Mouse (Mus musculus) heart, postnatal 4 days (tissue): Measurements from ENCODE around the gene Znrf1. TPM values are rescaled to one million over a fixed set of nuclear protein-coding genes. Genes with fewer than 3 reads are reported as not detected.
A peak's percentile ranks its signal among the peaks of the same experiment; 100 is the strongest.

Experiments used
- DNase-seq: peaks from one replicate; pipeline ENCODE4 v3.0.0; 2021
- total RNA-seq, 2 experiments: library from RNA; stranded (reverse); gene quantifications; 2 replicates each; pipeline ENCODE4 v1.2.3; 2021

The Znrf1 gene
- total RNA-seq, 2 experiments from 2014 or later = 60.1 to 60.5 TPM

DNA sequence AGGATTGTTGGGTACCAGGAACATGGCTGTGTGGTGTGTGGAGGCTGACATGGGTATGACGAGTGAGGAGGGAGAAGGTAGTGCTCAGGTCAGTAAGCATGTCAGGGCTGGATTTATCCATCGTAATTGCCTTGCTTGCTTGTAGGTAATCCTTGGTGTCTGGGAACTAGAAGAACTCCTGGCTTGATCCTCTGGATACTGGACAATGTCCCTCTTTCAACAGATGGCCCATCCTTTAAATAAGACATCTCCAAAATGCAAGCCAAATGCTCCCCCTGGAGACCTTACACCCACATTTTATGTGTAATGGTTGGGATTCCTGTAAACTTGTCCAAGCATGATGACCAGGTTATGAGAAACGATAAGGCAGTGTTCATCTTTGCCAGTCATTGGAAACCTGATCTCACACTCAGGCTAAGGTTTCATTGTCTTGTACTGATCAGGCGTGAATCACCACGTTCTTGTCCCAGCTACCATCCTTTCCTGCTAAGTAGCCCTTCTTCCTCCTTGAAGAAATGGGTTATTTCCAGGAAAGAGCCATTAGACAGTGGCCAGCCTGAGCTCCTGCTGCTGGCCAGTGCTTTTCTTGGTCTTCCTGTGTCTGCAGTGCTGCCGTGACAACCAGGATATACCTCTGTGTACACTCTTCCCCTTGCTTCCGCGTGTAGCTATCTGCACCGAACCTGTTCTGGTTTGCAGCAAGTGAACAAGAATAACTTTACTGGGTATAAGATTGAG is 64.0 kb downstream of the Znrf1 start:
- no peak for DNase-seq

DNA sequence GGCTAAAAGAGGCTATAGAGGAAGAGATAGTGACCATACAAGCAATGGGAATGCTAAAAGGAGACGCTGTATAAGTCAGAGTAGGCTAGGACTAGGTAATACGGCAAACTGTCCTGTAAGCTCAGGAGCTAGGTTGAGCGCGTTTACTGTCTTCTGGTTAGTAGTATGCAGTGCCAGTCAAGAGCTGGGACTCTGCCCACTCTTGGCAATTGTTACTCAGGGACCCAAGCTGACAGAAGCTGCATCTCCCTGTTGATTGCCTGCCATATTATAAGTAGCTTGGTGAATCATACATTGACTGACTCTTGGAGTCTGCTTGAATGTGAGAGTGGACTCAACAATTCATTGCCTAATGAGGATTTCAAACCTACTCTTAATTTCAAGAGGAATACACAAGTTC is 66.2 kb downstream of the Znrf1 start:
- DNase-seq = no peak

GRCm38 (mm10) chr8:111604986-111605385 is 69.1 kb downstream of the Znrf1 start:
- no peak for DNase-seq

GRCm38 (mm10) chr8:111606961-111607360 is 71.1 kb downstream of the Znrf1 start:
- no peak for DNase-seq

DNA sequence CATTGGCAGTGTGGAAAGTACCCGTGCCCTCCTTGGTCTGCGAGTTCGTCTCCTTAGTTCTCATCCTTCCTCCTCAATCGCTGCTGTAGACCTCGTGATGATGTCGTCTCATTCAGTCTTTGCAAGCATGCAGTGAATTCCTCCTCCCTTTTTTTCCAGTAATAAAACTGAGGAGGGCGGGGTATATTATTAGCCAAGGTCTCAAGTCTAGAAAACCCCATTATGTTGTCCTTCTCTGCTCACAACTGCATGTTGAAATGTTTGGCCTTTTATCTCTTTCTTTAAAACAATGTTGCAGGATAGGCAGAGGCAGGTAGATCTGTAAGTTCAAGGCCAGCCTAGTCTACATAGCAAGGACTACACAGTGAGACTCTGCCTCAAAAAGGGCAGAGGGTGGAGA is 71.5 kb downstream of the Znrf1 start:
- DNase-seq = no peak

DNA sequence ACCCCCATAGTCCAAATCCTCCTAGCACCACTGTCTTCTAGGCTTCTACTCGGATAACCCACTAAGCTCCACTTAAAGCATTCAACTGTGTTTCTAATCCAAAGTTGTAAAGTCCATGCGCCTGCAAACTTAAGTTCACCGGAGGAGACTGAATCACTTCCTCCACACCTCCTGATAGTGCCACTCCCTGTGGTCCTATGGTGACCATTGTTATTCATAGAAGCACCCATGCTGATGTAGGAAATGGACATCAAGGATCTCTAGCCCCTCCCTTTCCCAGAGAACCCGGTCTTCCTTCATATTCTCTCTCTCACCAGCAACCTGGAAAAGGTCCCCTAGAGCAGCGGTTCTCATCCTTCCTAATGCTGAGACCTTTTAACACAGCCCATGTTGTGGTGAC is 77.3 kb downstream of the Znrf1 start:
- DNase-seq = no peak

DNA sequence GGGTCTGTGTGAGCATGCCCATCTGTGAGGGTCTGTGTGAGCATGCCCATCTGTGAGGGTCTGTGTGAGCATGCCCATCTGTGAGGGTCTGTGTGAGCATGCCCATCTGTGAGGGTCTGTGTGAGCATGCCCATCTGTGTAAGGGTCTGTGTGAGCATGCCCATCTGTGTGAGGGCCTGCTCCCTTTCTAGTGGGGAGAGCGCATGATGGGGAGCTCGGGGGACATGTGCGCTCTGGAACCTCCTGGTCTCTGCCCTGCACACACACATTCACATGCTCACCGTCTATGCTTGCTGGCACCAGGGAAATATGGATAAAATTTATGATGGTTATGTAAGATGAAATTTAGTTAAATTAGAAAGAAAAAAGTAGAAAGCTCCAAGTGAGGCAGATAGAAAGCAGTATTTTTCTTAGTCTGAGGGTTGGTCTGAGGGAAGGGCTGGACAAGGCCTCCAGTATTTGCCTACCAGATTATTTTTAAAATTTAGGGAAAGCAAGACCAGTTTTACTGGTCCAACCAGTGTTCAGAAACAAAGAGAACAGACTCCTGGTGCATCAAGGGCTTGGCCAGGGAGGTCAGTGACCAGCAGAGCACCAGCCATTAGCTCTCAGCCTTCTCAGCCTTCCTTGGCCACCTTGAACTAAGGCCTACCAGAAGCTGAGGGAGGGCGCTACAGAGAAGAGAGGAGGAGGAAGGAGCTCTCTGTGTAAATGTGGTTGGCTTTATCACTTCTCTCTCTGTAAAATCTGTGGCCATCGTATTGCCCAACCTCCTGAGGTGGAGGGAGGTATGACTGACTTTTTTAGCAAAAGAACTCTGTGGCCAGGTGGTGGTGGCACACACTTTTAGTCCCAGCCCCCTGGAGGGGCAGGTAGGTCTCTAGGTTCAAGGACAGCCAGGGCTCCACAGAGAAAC is 79.1 kb downstream of the Znrf1 start:
- DNase-seq = no peak

DNA sequence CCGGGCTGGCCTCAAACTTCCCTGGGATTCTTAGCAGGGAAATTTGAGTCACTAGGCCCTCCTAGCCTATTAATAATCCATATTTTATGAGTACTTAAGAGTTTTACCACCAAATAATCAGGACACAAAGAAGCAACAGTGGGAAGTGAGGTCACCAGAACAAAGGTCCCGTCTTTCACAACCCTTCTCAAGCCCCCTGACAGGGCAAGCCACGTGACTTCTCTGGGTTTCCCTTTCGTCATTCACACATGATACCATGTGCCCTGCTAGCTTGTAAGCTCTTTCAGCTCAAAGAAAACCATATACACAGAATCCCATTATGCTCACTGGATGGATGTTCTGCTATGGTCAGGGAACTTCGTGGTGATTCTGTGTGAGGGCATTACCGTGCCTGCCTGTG is 81.9 kb downstream of the Znrf1 start:
- DNase-seq = no peak

- DNase-seq = no peak
Measured at GRCm38 (mm10) chr8:111618273-111618672, 82.4 kb downstream of the Znrf1 start.

DNA sequence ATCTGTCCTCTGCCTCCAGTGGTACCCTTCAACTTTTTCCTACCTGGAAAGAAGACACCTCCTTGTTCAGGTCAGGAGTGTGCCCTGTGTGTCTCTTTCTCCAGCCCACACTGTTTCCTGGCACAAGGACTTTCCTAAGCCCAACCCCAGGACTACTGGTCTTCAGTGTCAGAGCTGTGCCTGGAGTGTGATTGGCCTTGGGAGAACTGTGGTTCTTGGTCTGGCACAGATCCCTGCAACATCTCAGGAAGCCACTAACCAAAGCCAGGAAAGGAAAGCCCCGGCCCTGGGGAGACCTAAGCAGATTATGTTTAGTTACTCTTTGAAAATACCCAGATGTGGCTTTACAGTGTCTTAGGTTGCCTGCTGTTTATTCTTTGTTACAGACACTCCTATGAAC is 84.0 kb downstream of the Znrf1 start:
- peak; percentile 47 for DNase-seq

DNA sequence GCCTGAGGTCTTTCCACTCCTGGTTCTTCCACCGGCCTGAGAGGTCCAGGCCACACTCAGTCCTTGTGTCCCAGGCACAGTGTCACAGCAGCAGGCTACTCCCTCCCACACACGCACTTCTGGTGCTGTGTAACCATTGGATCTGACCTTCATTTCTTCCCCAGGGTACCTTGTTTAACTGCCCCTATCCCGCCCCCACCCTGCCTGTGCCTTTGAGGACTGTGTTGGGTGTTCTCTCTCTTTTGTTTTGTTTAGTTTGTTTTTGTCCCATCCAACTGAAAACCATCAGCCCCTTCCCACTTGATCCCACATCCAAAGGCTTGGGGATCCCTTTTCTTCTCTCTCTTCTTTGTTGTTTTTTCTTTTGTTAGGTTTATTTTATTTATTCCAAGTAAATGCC is 86.2 kb downstream of the Znrf1 start:
- DNase-seq = no peak

DNA sequence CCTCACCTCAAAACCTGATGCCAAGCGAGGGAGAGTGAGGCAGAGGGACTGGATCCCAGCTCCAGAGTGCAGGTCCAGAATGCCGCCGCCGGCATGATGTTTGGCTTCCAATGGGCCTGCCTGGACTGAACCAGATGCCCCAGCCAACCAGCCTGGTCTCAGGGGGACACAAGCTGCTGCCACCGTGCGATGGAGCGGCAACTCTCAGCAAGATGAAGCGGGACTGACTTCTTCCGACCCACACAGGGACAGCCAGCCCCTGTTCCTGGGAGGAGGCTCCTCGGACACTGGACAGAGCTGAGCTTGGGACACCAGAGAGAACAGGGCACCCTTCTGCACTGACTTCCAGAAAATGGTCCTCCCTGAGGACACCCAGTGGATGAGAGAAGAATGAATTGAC is 86.7 kb downstream of the Znrf1 start:
- no peak for DNase-seq

GRCm38 (mm10) chr8:111624081-111624852 is 88.4 kb downstream of the Znrf1 start:
- peak; percentile 67 for DNase-seq

GRCm38 (mm10) chr8:111624853-111625221 is 88.9 kb downstream of the Znrf1 start:
- DNase-seq = peak; percentile 58

DNA sequence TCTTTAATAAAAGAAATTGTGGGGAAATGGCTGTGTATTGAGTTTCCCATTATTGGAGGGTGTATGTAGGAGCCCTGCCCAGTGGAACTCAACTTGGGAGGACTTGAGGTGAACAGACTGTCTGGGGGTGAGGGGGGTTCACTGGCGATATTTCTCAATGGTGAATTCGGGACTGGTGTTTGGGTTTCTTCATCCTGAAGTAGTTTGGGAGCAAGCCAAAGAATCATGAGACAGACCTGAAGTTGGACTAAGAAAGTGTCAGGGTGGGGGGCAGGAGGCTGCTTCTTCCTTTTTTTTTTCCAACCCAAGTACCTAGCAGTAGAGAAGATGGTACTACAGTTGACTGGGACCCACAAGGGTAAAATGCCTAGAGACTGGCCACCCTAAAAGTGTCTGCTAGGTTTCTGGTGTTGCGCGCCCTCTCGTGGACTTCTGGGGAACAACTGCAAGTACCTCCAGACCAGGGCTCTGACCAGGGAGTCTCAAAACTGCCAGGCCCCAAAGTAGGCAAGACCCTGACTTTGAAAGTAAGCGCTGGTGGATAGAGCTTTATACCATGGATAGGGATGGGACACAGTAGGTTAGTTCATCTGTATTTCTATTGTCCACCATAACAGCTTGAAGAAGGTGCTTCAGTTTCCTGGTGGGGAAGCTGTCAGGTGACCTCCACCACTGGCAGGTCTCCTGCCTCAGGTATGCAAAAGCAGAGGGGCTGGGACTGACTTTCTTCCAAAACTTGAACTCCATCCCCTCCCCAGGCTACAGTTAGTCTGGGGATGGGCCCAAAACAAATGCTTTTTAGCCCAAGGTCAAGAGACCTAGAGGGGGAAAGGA is 90.0 kb downstream of the Znrf1 start:
- peak; percentile 83 for DNase-seq

DNA sequence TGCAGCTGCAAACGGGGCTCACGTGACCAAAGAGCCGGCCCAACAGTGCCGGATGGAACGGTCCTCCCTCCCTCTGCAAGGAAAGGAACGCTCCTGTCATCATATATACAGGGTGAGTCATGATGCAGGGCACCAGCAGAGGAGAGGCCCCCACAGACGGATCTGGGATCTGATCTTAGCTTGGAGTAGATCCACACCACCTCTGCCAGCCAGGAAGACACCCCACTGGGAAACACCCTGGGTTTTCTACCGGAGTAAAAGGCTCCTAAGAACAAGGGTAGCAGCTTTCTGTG is 90.6 kb downstream of the Znrf1 start:
- peak; percentile 12 for DNase-seq

DNA sequence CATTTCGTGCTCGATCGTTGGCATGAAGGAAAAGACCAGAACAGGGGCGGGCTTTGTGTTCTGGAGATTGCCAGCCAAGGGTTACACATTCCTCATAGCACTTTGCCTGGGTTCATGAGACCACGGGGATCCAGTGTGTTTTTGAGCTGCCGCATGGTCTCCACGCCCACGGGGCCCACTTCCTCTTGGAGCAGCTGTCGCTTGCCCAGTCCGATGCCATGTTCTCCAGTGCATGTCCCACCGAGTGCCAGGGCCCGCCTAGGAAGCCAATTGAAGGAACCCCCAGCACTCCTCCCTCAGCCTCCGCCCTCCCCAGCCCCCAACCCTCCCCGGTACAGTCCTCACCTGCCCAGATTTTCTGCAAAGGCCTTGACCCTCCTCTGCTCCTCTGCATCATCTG is 91.0 kb downstream of the Znrf1 start:
- DNase-seq = no peak

GRCm38 (mm10) chr8:111627923-111628322 is 92.0 kb downstream of the Znrf1 start:
- no peak for DNase-seq

DNA sequence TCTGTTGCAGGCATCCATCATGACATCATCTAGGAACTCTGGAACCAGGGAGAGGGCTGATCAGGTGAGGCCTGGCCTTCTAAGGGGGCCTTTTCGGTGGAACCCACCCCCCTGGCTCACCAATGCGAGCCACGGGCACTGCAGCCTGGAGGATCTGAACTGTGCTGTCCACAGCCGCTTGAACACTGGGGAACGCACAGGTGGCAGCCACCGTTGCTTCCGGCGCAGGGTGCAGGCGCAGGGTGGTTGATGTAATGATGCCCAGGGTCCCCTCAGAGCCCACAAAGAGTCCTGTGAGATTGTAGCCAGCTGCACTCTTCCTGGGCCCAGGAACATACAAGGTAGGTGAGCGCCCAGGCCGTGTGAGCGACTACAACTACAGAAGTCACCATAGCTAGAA is 92.5 kb downstream of the Znrf1 start:
- no peak for DNase-seq

DNA sequence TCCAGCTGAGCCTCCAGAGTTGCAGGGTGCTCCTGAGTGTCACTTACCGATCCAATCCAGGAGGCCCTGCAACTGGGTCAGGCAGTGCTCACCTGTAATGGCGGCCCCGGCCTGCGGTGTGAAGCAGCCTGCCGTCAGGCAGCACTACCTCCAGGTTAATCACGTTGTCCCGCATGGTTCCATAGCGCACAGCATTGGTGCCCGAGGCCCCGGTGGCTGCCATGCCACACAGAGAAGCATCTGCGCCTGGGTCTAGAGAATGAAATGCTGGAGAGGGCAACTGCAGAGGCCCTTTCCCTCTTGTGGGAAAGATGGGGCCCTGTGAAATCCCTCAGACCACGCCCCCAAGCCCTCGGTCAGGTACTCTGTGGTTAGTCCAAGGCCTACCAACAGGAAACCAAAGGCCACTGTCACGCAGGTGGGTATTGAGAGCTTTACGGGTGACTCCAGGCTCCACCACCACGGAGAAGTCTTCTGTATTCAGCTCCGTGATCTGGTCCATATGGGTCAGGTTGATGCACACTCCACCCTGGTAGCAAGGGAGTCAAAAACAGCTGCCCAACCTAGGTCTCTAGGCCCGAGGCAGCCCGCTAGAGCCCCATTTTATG is 93.1 kb downstream of the Znrf1 start:
- no peak for DNase-seq

GRCm38 (mm10) chr8:111630105-111630521 is 94.2 kb downstream of the Znrf1 start, which contains the start of gene Ldhd:
Gene Ldhd (minus strand): TSS chr8:111630374.
- peak; percentile 59 for DNase-seq

- DNase-seq = no peak
Measured at GRCm38 (mm10) chr8:111631589-111631988, 95.7 kb downstream of the Znrf1 start.
